Mouse (Mus musculus) hindbrain, embryonic 16.5 days (tissue): ENCODE results near the gene Rad51ap2. TPM values are rescaled to one million over a fixed set of nuclear protein-coding genes. Genes with fewer than 3 reads are reported as not detected.
A peak's percentile ranks its signal among the peaks of the same experiment; 100 is the strongest.

Experiments
- ATAC-seq: fragments of 200-750 bp; cut with Nextera tagmentation; 2 replicates; pipeline ENCODE4 v1.8.0; 2017; ENCODE audit warnings: moderate TSS enrichment, moderate library complexity
- H3K27ac ChIP-seq: fragments of 300-500 bp; sonication (generic); 2 replicates; pipeline ENCODE4 v1.5.1; 2014; ENCODE audit warnings: low read depth, mild to moderate bottlenecking, control low read depth, low read length, moderate library complexity
- H3K27me3 ChIP-seq: fragments of 300-500 bp; sonication (generic); replicated peaks from 2 replicates; pipeline ENCODE4 v1.6.1; 2014; ENCODE audit warnings: low read length; ENCODE audit not compliant: control insufficient read depth, insufficient read depth
- H3K36me3 ChIP-seq: fragments of 300-500 bp; sonication (generic); 2 replicates; pipeline ENCODE4 v1.6.1; 2014; ENCODE audit warnings: mild to moderate bottlenecking, low read length, moderate library complexity, mixed read lengths; ENCODE audit not compliant: control insufficient read depth, insufficient read depth
- H3K4me1 ChIP-seq: fragments of 300-500 bp; sonication (generic); 2 replicates; pipeline ENCODE4 v1.6.1; 2014; ENCODE audit warnings: low read depth, low read length; ENCODE audit not compliant: control insufficient read depth, insufficient read depth
- H3K4me2 ChIP-seq: fragments of 300-500 bp; sonication (generic); 2 replicates; pipeline ENCODE4 v1.6.1; 2014; ENCODE audit warnings: mild to moderate bottlenecking, low read length, control low read depth, moderate library complexity
- H3K4me3 ChIP-seq: fragments of 300-500 bp; sonication (generic); 2 replicates; pipeline ENCODE4 v1.5.1; 2014; ENCODE audit warnings: mild to moderate bottlenecking, low read length, control low read depth, moderate library complexity
- H3K9ac ChIP-seq: fragments of 300-500 bp; sonication (generic); 2 replicates; pipeline ENCODE4 v1.6.1; 2014; ENCODE audit warnings: low read depth, mild to moderate bottlenecking, control low read depth, low read length, moderate library complexity
- H3K9me3 ChIP-seq: fragments of 300-500 bp; sonication (generic); 2 replicates; pipeline ENCODE4 v1.6.1; 2014; ENCODE audit warnings: mild to moderate bottlenecking, low read length, moderate library complexity; ENCODE audit not compliant: control insufficient read depth
- whole genome bisulfite sequencing: fragments of 180-500 bp; shearing (Covaris S2); extraction: QIAGEN DNeasy Blood & Tissue Kit; methylation state at CpG from one replicate; pipeline ENCODE4 v1.1.7; 2014; 5-methylcytosine and 5-hydroxymethylcytosine counted together
- polyA plus RNA-seq: library from polyadenylated mRNA; unstranded; fragments of >200 nt; fragmentation: Nextera tagmentation; extraction: Ambion mirVana; gene quantifications from 2 replicates; pipeline ENCODE4 v1.2.1, GENCODE M21; 2015

The Rad51ap2 gene
- 0.41 and 0.60 TPM in 2 replicates for polyA plus RNA-seq

DNA sequence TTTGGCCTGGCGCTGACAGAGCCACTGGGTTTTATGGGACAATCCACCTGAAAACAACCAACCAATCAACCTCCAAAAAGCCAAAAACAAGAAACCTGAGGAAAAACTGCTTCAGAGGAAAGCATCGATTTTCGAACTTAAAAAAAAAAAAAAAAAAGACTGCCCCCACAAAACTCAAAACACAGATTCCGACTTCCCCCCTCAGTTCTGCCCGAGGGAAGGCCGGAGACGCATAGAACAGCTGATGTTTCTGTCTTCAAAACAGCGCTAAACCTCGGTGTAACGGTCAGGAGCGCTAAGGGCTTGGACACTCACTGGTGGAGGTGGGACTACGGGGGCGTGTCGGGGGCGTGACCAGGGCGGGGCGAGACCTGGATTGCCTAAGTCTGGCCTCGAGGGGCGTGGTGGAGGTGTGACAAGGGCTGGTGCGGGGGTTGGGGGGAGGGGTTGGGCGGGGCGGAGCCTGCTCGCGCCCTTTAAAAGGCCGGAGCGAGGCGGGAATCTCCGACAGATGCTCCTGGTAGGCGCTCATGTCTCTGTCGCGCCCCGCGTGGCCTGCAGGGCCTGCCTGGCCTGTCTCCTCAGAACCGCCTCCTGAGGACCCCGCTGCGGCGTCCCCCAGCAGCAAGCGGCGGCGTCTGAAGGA lies at the start of gene Rad51ap2:
TSS of gene Rad51ap2 (plus strand) at position 531 of the 646 bp plus-strand sequence.
- Histone ChIP-seq H3K4me2 (peak within 1 kb of the TSS; percentile 95), H3K27me3 (no peaks in the 10 kb centered on the region), H3K9ac (peak within 1 kb of the TSS; percentile 82), H3K9me3 (no peaks in the 10 kb centered on the region), H3K27ac (peak within 1 kb of the TSS; percentile 48; the same call in 1 of the 2 replicates), H3K4me1 (peaks cover 3% of the 10 kb centered on the region; the same call in 1 of the 2 replicates), H3K4me3 (peak within 1 kb of the TSS; percentile 73), H3K36me3 (no peaks in the 10 kb centered on the region)
- peak; percentile 100 for ATAC-seq
- 1% methylated on average over 37 of the region's 40 CpGs for WGBS

DNA sequence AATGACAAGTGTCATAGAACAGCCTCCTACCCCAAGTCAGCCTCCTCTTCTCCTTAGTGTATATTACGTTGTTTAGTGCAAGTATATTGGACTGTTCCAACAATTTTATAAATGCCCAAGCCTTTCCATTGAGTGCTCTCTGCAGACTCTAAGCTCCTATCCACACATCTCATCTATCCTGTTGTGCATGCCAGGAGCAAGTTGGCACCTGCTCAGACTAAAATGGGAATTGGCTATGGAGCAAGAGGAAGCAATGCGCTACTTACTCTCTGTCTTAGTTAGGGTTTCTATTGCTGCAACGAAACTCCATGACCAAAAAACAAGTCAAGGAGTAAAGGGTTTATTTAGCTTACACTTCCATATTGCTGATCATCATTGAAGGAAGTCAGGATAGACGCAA lies 48.2 kb upstream of the Rad51ap2 start:
- Histone ChIP-seq H3K27ac (no peak overlapping the region), H3K4me3 (no peak overlapping the region), H3K36me3 (no peaks in the 10 kb centered on the region), H3K4me1 (no peaks in the 10 kb centered on the region), H3K27me3 (no peaks in the 10 kb centered on the region), H3K9ac (no peak overlapping the region), H3K4me2 (no peak overlapping the region), H3K9me3 (no peaks in the 10 kb centered on the region)
- WGBS, result 89% methylated on average over 4 of the region's 4 CpGs
- ATAC-seq, result no peak

DNA sequence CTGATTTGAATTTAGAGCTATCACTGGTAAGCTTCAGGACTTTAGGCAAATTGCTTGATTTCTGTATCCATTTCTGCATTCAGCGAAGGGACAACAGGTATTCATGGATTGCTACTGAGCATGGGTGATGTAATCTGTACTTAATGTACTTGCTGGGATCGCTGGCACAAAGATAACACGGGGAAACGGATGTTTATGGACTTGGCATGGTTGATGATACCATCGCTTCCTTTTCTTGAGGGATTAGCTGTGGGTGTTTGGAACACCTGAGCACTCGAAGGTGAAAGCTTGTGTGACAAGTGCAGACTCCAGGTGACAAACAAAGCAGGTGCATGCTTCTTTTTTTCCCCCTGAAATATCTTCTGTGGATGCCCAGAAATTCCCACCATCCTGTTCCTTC lies 37.8 kb upstream of the Rad51ap2 start:
- Histone ChIP-seq H3K9me3 (peaks cover 4% of the 10 kb centered on the region; the same call in 1 of the 2 replicates), H3K4me2 (no peak overlapping the region), H3K4me3 (no peak overlapping the region), H3K9ac (no peak overlapping the region), H3K36me3 (no peaks in the 10 kb centered on the region), H3K27me3 (no peaks in the 10 kb centered on the region), H3K4me1 (no peaks in the 10 kb centered on the region), H3K27ac (no peak overlapping the region)
- no peak for ATAC-seq
- 86% methylated on average over 6 of the region's 6 CpGs for WGBS

DNA sequence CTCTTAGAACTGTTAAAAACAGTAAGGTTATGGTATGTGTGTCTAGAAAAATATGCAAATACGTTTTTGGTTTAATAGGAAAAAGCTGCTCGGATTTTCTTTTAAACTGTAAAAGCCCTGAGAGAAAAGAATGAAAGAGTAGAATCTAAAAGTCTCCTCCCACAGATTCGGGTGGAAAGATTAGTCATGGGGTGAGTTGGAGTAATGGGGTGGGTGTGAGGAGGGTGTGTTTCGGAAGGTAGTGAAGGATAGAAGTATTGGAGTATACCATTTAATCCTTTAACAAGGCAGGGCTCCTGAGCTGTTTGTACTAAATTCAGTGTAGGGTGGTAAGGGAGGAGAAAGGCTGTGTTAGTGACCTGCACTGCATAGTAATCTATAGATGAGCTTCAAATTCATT lies 28.5 kb upstream of the Rad51ap2 start:
- H3K4me1 ChIP-seq, result no peaks in the 10 kb centered on the region
- no peak overlapping the region for H3K4me2 ChIP-seq
- no peak overlapping the region for H3K4me3 ChIP-seq
- no peaks in the 10 kb centered on the region for H3K9me3 ChIP-seq
- H3K27ac ChIP-seq, result no peak overlapping the region
- no peak overlapping the region for H3K9ac ChIP-seq
- H3K27me3 ChIP-seq, result no peaks in the 10 kb centered on the region
- ATAC-seq, result no peak
- WGBS, result 77% methylated on average over 4 of the region's 4 CpGs
- H3K36me3 ChIP-seq, result no peaks in the 10 kb centered on the region

DNA sequence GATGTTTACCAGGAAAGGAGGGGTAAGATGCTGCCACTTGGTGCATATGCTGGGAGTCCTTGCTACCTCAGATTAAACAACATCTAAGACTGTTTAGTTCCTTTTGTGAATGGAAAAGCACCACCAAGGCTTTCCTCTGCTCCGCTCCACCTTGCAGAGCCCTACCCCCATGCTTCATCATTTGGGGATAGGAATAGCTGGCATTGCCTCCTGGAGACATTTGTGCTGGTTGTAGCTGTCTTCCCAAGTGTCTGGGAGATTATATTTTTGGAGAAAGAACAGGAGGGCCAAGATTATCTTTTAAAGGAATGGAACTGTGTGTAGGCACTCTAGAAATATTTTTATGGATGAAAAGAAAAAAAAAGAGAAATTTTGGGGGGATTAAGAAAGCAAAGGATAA lies 22.8 kb upstream of the Rad51ap2 start:
- Histone ChIP-seq H3K4me1 (peaks cover 4% of the 10 kb centered on the region; the same call in 1 of the 2 replicates), H3K4me2 (peak overlapping the region; percentile 42), H3K27me3 (no peaks in the 10 kb centered on the region), H3K9ac (no peak overlapping the region), H3K36me3 (no peaks in the 10 kb centered on the region), H3K4me3 (no peak overlapping the region), H3K9me3 (no peaks in the 10 kb centered on the region), H3K27ac (no peak overlapping the region)
- no peak for ATAC-seq
- 91% methylated on average over 1 of the region's 1 CpGs for WGBS

DNA sequence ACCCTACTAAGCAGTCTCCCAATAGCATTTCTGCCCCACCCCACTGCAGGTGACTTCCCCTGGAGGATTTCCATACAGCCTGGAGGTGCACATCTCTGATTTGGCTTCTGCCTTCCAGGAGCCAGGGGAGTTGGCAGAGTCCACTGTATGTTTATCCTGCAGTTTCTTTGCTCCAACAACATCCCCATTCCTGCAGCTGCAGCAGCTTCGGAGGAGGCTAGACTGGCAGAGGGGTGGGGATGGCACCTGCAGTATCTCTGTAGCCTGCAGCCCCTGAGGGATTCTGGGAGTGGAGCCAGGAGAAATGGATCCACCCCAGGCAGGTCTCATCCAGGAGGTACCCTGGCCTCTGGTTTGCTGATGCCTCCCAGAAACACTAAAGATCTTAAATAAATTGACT lies 22.2 kb upstream of the Rad51ap2 start:
- Histone ChIP-seq H3K27ac (no peak overlapping the region), H3K27me3 (no peaks in the 10 kb centered on the region), H3K36me3 (no peaks in the 10 kb centered on the region), H3K9ac (no peak overlapping the region), H3K4me3 (peak overlapping the region; percentile 13), H3K9me3 (no peaks in the 10 kb centered on the region), H3K4me2 (peak overlapping the region; percentile 42), H3K4me1 (peaks cover 4% of the 10 kb centered on the region; the same call in 1 of the 2 replicates)
- no peak for ATAC-seq
- WGBS, result 57% methylated on average over 1 of the region's 1 CpGs

DNA sequence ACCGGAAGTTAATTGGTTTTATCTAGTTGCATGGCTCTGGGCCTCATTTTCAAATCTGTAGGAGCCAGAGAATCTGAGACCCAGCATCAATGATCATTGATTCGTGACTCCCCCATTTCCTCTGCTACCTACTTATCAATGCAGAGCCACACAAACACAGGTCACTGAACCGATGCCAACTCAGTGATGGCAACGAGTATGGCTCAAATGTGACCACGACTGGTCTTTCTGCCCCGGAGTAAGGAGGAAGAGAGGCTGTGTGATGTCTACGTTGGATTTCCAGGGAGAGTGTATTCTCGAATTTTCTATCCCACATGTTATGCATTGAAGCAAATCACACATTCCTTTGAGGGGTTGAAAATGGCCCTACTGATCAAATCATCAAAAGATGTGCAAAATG lies 21.4 kb upstream of the Rad51ap2 start:
- peaks cover 4% of the 10 kb centered on the region; the same call in 1 of the 2 replicates for H3K4me1 ChIP-seq
- peak overlapping the region; percentile 33; the same call in 1 of the 2 replicates for H3K9ac ChIP-seq
- H3K4me2 ChIP-seq, result peak overlapping the region; percentile 83
- no peaks in the 10 kb centered on the region for H3K36me3 ChIP-seq
- WGBS, result 71% methylated on average over 8 of the region's 8 CpGs
- no peak overlapping the region for H3K27ac ChIP-seq
- H3K9me3 ChIP-seq, result no peaks in the 10 kb centered on the region
- H3K27me3 ChIP-seq, result no peaks in the 10 kb centered on the region
- H3K4me3 ChIP-seq, result peak overlapping the region; percentile 52
- ATAC-seq, result no peak

DNA sequence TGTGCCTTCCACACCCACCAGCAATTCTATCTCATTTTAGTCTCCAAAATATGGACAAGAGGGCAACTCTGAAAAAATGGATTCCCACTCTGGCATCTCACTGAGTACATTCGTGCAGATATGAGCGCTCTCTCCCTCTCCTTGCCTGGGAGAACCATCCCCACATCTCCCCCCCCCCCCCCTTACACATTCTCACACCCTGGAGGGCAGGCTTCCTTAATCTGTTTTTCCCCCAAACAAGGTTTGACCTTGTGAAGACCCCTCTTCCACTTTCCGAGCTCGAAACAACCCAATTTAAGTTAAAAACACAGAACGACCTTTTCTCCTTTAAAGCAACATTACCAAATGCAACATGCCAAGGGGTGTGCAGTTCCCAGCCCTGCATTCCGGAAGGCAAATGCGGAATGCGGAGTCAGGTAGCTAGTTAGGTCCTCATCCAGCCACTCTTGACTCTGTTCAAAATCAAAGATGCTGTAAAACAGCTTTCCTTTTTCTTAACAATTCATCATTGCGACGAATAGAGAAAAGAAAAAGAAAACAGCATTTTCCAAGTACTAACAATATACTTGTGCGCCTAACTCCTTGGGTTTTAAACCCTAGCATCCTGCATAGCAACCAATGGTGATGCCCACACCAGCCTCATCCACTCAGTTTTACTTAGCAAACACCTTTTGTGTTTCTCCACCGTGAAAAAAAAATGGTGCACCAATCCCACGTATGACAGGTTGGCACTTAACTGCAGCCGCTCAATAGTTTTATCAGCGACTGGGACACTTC lies 20.4 kb upstream of the Rad51ap2 start:
- ATAC-seq, result no peak
- H3K4me3 ChIP-seq, result peak overlapping the region; percentile 52
- H3K4me2 ChIP-seq, result peak overlapping the region; percentile 83
- peak overlapping the region; percentile 82 for H3K27ac ChIP-seq
- no peaks in the 10 kb centered on the region for H3K9me3 ChIP-seq
- no peaks in the 10 kb centered on the region for H3K27me3 ChIP-seq
- 5% methylated on average over 15 of the region's 15 CpGs for WGBS
- peaks cover 4% of the 10 kb centered on the region; the same call in 1 of the 2 replicates for H3K4me1 ChIP-seq
- H3K9ac ChIP-seq, result peak overlapping the region; percentile 66
- no peaks in the 10 kb centered on the region for H3K36me3 ChIP-seq

DNA sequence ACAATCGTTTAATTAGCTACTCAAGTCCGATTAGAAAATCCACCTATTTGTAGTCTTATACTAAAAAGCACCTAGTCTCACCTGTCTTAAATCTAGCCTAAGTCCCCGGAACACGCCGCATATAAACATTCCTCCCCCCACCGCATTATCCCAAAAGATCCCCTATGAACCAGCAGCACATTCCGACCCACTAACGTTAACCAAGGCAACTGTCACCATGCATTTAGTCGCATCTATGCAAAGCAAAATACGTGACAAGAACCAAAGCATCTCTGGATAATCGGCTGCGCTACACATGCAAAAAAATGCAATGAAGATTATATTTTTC lies 19.9 kb upstream of the Rad51ap2 start:
- peak; percentile 18 for ATAC-seq
- WGBS, result 2% methylated on average over 12 of the region's 12 CpGs
- no peaks in the 10 kb centered on the region for H3K9me3 ChIP-seq
- peak overlapping the region; percentile 83 for H3K4me2 ChIP-seq
- no peaks in the 10 kb centered on the region for H3K27me3 ChIP-seq
- H3K36me3 ChIP-seq, result no peaks in the 10 kb centered on the region
- peak overlapping the region; percentile 82 for H3K27ac ChIP-seq
- H3K4me1 ChIP-seq, result peaks cover 4% of the 10 kb centered on the region; the same call in 1 of the 2 replicates
- peak overlapping the region; percentile 52 for H3K4me3 ChIP-seq
- peak overlapping the region; percentile 66 for H3K9ac ChIP-seq
